Mouse (Mus musculus): ENCODE measurements around the gene Rab1a. TPM values are rescaled to one million over a fixed set of nuclear protein-coding genes. Genes with fewer than 3 reads are reported as not detected.
"Not testable (repeated sequence)": the region's sequence is repeated elsewhere in the genome, so short reads cannot be mapped to it uniquely, and the experiment has no call there.

Gene Rab1a
- polyA plus RNA-seq, 1 experiment from 2014 or later, result 117 TPM

DNA sequence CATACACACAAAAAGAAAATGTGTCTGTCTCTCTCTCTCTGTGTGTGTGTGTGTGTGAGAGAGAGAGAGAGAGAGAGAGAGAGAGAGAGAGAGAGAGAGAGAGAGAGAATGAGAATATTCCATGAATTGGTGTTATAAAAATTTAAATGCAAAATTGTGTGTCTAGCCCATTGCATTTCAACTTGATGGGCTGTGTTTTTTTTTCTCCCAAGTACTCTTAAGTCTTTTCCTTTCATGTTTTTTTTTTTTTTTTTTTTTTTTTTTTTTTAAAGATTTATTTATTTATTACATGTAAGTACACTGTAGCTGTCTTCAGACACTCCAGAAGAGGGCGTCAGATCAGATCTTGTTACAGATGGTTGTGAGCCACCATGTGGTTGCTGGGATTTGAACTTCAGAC, 20.4 kb downstream of the Rab1a start:
- peaks cover 83% of the 10 kb centered on the region for H3K36me3 ChIP-seq
- H3K4me2 ChIP-seq; ATAC-seq (ENCODE audit: low read depth); H3K27me3 ChIP-seq; H3K27ac ChIP-seq; H3K9me3 ChIP-seq (replicated peaks); DNase-seq; H3K4me1 ChIP-seq (replicated peaks); H3K9ac ChIP-seq; H3K4me3 ChIP-seq (replicated peaks): not testable (repeated sequence)
- 100% methylated on average over 1 of the region's 1 CpGs for WGBS (ENCODE audit: insufficient replicate concordance)

DNA sequence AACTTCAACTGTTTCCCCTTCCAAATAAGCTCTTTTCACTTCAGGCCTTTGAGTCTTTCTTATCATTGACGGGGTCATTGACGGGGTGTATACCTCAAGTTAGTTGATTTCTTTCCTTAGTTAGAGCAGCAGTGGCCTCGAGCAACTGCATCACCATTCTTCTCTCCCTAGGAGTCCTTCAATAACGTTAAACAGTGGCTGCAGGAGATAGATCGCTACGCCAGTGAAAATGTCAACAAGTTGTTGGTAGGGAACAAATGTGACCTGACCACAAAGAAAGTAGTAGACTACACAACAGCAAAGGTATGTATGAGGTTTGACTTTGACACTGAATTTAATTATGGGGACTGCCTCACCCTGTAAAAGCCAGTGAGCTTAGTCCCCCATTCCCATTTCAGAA, 23.0 kb downstream of the Rab1a start:
- no peaks in the 10 kb centered on the region for H3K9me3 ChIP-seq (replicated peaks)
- peaks cover 76% of the 10 kb centered on the region for H3K36me3 ChIP-seq
- peaks cover 4% of the 10 kb centered on the region for H3K4me1 ChIP-seq (replicated peaks)
- 80% methylated on average over 6 of the region's 6 CpGs for WGBS (ENCODE audit: insufficient replicate concordance)
- ATAC-seq (ENCODE audit: low read depth) (no peak), DNase-seq (no peak)
- no peak overlapping the region for H3K4me3 ChIP-seq (replicated peaks)
- no peak overlapping the region for H3K9ac ChIP-seq
- no peaks in the 10 kb centered on the region for H3K27me3 ChIP-seq
- no peak overlapping the region for H3K27ac ChIP-seq
- H3K4me2 ChIP-seq, result no peak overlapping the region

DNA sequence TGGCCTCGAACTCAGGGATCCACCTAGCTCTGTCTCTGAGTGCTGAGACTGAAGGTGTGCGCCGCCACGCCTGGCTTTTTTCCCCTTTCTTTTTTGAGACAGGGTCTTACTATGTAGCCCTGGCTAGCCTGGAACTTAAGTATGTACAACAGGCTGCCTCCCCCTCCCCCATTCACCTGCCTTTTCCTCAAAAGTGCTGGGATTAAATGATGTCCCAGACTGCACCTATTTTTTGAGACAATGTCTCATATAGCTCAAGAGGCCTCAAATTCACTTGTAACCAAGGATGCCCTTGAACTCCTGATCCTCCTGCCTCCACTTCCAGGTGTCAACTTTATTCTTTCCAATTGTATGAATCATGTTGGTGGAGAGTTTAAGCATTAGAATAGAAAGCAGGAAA, 24.7 kb downstream of the Rab1a start:
- no peaks in the 10 kb centered on the region for H3K27me3 ChIP-seq
- H3K4me3 ChIP-seq (replicated peaks), result no peak overlapping the region
- DNase-seq (no peak), ATAC-seq (ENCODE audit: low read depth) (no peak)
- H3K36me3 ChIP-seq, result peaks cover 78% of the 10 kb centered on the region
- 96% methylated on average over 4 of the region's 4 CpGs for WGBS (ENCODE audit: insufficient replicate concordance)
- peaks cover 18% of the 10 kb centered on the region for H3K4me1 ChIP-seq (replicated peaks)
- H3K27ac ChIP-seq, result no peak overlapping the region
- H3K4me2 ChIP-seq, result no peak overlapping the region
- no peak overlapping the region for H3K9ac ChIP-seq
- no peaks in the 10 kb centered on the region for H3K9me3 ChIP-seq (replicated peaks)

DNA sequence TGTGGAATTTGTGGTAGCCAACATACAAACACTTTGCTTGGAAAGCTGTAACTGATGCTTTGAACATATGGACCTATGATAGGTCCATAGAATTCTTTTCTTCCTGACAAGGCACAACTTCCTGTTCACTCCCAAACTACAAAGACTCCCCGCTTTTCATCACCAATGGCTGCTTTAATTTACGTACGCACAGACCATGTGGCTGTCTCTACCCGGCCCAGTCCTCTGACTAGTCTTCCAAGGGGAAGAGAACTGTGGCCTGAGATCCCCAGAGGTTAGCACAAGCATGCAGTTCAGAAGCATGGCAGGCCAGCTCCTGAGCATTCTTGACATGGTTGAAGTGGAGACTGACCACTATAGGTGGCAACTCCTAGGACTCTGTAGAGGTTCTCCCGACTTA, 27.4 kb downstream of the Rab1a start:
- Histone ChIP-seq H3K9me3 (replicated peaks) (no peaks in the 10 kb centered on the region), H3K36me3 (peaks cover 80% of the 10 kb centered on the region), H3K4me2 (no peak overlapping the region), H3K4me1 (replicated peaks) (peaks cover 31% of the 10 kb centered on the region), H3K27me3 (no peaks in the 10 kb centered on the region), H3K4me3 (replicated peaks) (no peak overlapping the region), H3K27ac (no peak overlapping the region), H3K9ac (no peak overlapping the region)
- no peak for DNase-seq
- no peak for ATAC-seq (ENCODE audit: low read depth)
- 75% methylated on average over 5 of the region's 5 CpGs for WGBS (ENCODE audit: insufficient replicate concordance)

DNA sequence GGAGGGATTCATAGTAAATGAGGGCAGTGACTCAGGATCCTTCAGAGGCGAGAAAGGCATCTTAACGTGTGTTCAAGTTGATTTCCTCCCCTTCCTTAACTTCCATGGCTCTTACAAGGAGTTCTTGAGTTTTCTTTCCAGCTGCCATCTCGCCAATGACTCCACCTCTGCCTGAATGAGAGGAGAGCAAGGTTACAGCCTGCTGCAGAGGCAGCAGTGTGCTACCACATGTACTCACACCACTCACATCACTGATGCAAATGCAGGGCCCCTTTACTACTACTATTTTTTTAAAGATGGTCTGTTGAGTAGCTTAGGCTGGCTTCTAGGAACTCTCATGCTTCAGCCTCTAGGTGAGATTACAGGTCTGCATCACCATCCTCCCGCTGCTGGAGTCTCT, 28.1 kb downstream of the Rab1a start:
- ATAC-seq (ENCODE audit: low read depth) (no peak), DNase-seq (no peak)
- H3K9me3 ChIP-seq (replicated peaks), result no peaks in the 10 kb centered on the region
- no peak overlapping the region for H3K27ac ChIP-seq
- WGBS (ENCODE audit: insufficient replicate concordance), result 76% methylated on average over 4 of the region's 4 CpGs
- no peak overlapping the region for H3K9ac ChIP-seq
- H3K4me1 ChIP-seq (replicated peaks), result peaks cover 31% of the 10 kb centered on the region
- no peak overlapping the region for H3K4me2 ChIP-seq
- H3K4me3 ChIP-seq (replicated peaks), result no peak overlapping the region
- H3K27me3 ChIP-seq, result no peaks in the 10 kb centered on the region
- H3K36me3 ChIP-seq, result peaks cover 80% of the 10 kb centered on the region

DNA sequence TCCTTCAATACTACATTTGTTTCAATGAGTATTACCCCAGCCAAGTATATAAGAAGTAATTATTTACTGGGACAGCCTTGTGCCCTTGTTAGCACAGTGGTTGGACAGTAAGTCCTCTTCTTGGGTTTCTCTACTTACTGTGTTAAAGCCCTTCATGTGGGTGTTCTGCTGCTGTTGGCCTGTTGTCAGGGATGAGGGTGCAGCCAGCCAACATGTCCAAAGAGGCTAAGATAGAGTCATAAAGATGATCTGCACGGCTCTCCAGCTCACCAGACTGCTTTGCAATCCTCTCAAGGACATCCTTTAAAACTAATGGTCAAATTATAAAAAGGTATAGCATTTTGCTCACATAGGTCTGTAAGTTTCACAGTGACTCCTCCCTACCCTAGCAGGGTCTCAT, 29.1 kb downstream of the Rab1a start:
- Histone ChIP-seq H3K27ac (peak overlapping the region; percentile 74; the same call in 1 of the 2 replicates), H3K4me3 (replicated peaks) (no peak overlapping the region), H3K4me2 (no peak overlapping the region), H3K9me3 (replicated peaks) (no peaks in the 10 kb centered on the region), H3K36me3 (peaks cover 81% of the 10 kb centered on the region), H3K4me1 (replicated peaks) (peaks cover 31% of the 10 kb centered on the region), H3K27me3 (no peaks in the 10 kb centered on the region), H3K9ac (no peak overlapping the region)
- no peak for DNase-seq
- no peak for ATAC-seq (ENCODE audit: low read depth)
- whole genome bisulfite sequencing (ENCODE audit: insufficient replicate concordance), result 50% methylated on average over 1 of the region's 1 CpGs

- H3K9ac ChIP-seq, result no peak overlapping the region
- H3K27ac ChIP-seq, result peak overlapping the region; percentile 74
- peaks cover 31% of the 10 kb centered on the region for H3K4me1 ChIP-seq (replicated peaks)
- WGBS (ENCODE audit: insufficient replicate concordance), result 21% methylated on average over 8 of the region's 8 CpGs
- H3K4me2 ChIP-seq, result peak overlapping the region; percentile 8; the same call in 1 of the 2 replicates
- H3K4me3 ChIP-seq (replicated peaks), result no peak overlapping the region
- peak; percentile 84 for ATAC-seq (ENCODE audit: low read depth)
- H3K9me3 ChIP-seq (replicated peaks), result no peaks in the 10 kb centered on the region
- peaks cover 81% of the 10 kb centered on the region for H3K36me3 ChIP-seq
- H3K27me3 ChIP-seq, result no peaks in the 10 kb centered on the region
- peak; percentile 59 for DNase-seq
These were observed 30.1 kb downstream of the Rab1a start for GRCm38 (mm10) chr11:20231128-20231878.

GRCm38 (mm10) chr11:20232016-20232755, 31.0 kb downstream of the Rab1a start:
- DNase-seq, result no peak
- no peak overlapping the region for H3K9ac ChIP-seq
- whole genome bisulfite sequencing (ENCODE audit: insufficient replicate concordance), result 59% methylated on average over 4 of the region's 5 CpGs
- H3K4me1 ChIP-seq (replicated peaks), result peaks cover 31% of the 10 kb centered on the region
- no peak overlapping the region for H3K4me2 ChIP-seq
- H3K27ac ChIP-seq, result peak overlapping the region; percentile 63
- H3K9me3 ChIP-seq (replicated peaks), result no peaks in the 10 kb centered on the region
- H3K36me3 ChIP-seq, result peaks cover 90% of the 10 kb centered on the region
- ATAC-seq (ENCODE audit: low read depth), result no peak
- H3K4me3 ChIP-seq (replicated peaks), result no peak overlapping the region
- H3K27me3 ChIP-seq, result no peaks in the 10 kb centered on the region

- DNase-seq (no peak), ATAC-seq (ENCODE audit: low read depth) (no peak)
- H3K27me3 ChIP-seq, result no peaks in the 10 kb centered on the region
- peaks cover 93% of the 10 kb centered on the region for H3K36me3 ChIP-seq
- H3K27ac ChIP-seq, result no peak overlapping the region
- no peak overlapping the region for H3K4me2 ChIP-seq
- 49% methylated on average over 3 of the region's 3 CpGs for WGBS (ENCODE audit: insufficient replicate concordance)
- H3K9me3 ChIP-seq (replicated peaks), result no peaks in the 10 kb centered on the region
- no peak overlapping the region for H3K4me3 ChIP-seq (replicated peaks)
- peaks cover 30% of the 10 kb centered on the region for H3K4me1 ChIP-seq (replicated peaks)
- no peak overlapping the region for H3K9ac ChIP-seq
These were observed 33.0 kb downstream of the Rab1a start for GRCm38 (mm10) chr11:20234233-20234632.

DNA sequence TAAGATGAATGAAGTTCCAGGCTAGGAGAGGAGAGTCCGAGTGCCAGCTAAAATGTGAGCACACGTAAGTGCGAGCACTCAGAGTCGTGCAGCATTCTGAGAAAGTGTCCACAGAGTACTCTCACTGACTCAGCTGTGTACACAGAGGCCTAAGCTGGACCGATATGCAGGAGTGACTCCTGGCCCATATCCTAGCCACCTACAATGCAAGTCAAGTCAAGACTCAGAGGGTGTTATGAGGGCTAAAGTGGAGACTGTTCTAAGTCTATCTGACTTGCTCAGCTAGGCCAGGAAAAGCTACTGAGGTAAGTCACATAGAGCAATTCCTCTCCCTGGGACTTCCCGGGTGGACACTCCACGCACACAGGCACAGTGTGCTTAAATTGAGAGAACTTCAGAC, 35.8 kb downstream of the Rab1a start:
- no peak overlapping the region for H3K27ac ChIP-seq
- H3K4me3 ChIP-seq (replicated peaks), result no peak overlapping the region
- H3K9ac ChIP-seq, result no peak overlapping the region
- H3K4me2 ChIP-seq, result no peak overlapping the region
- peaks cover 97% of the 10 kb centered on the region for H3K36me3 ChIP-seq
- WGBS (ENCODE audit: insufficient replicate concordance), result 87% methylated on average over 7 of the region's 7 CpGs
- H3K27me3 ChIP-seq, result no peaks in the 10 kb centered on the region
- DNase-seq (no peak), ATAC-seq (ENCODE audit: low read depth) (no peak)
- H3K4me1 ChIP-seq (replicated peaks), result 0 out of 2 replicates have a peak, but pooled peaks cover 5% of the 10 kb centered on the region
- no peaks in the 10 kb centered on the region for H3K9me3 ChIP-seq (replicated peaks)

- Histone ChIP-seq H3K4me1 (replicated peaks) (peaks cover 5% of the 10 kb centered on the region), H3K27me3 (no peaks in the 10 kb centered on the region), H3K36me3 (peaks cover 90% of the 10 kb centered on the region), H3K27ac (no peak overlapping the region), H3K9me3 (replicated peaks) (no peaks in the 10 kb centered on the region), H3K9ac (no peak overlapping the region), H3K4me2 (no peak overlapping the region), H3K4me3 (replicated peaks) (no peak overlapping the region)
- ATAC-seq (ENCODE audit: low read depth) (no peak), DNase-seq (no peak)
- WGBS (ENCODE audit: insufficient replicate concordance), result 86% methylated on average over 3 of the region's 3 CpGs
These were observed 36.7 kb downstream of the Rab1a start for GRCm38 (mm10) chr11:20237976-20238375.
